Mouse (Mus musculus) forebrain, embryonic 10.5 days (tissue): ENCODE results near the gene Lrrc26. TPM values are rescaled to one million over a fixed set of nuclear protein-coding genes. Genes with fewer than 3 reads are reported as not detected.

Source experiments
- polyA plus RNA-seq: library from polyadenylated mRNA; unstranded; fragments of >200 nt; fragmentation: Nextera tagmentation; extraction: Ambion mirVana; gene quantifications from 2 replicates; pipeline ENCODE4 v1.2.1, GENCODE M21; 2016

The Lrrc26 gene
- polyA plus RNA-seq, 1 experiment from 2014 or later = not detected

Other genes starting within 250 kb of the Lrrc26 start
- 62.7 and 64.7 TPM in 2 replicates for gene Nsmf, start 235.6 kb upstream of the Lrrc26 start, polyA plus RNA-seq
- gene Entpd8, start 209.6 kb upstream of the Lrrc26 start, polyA plus RNA-seq = not detected in 2 replicates
- 0.26 and 0.29 TPM in 2 replicates for gene Noxa1, start 194.8 kb upstream of the Lrrc26 start, polyA plus RNA-seq
- 37.4 and 40.7 TPM in 2 replicates for gene Nrarp, start 109.2 kb upstream of the Lrrc26 start, polyA plus RNA-seq
- gene Tor4a, start 93.0 kb upstream of the Lrrc26 start, polyA plus RNA-seq = 1.3 and 1.5 TPM in 2 replicates
- gene Nelfb, start 78.4 kb upstream of the Lrrc26 start, polyA plus RNA-seq = 128 and 130 TPM in 2 replicates
- gene Stpg3, start 75.3 kb upstream of the Lrrc26 start, polyA plus RNA-seq = not detected in 2 replicates
- 0.67 and 0.80 TPM in 2 replicates for gene Fam166a, start 71.2 kb upstream of the Lrrc26 start, polyA plus RNA-seq
- 736 and 780 TPM in 2 replicates for gene Tubb4b, start 65.2 kb upstream of the Lrrc26 start, polyA plus RNA-seq
- not detected in 2 replicates for gene Slc34a3, start 55.6 kb upstream of the Lrrc26 start, polyA plus RNA-seq
- gene Rnf224, start 53.1 kb upstream of the Lrrc26 start, polyA plus RNA-seq = not detected in 2 replicates
- 23.3 and 26.5 TPM in 2 replicates for gene Rnf208, start 47.7 kb upstream of the Lrrc26 start, polyA plus RNA-seq
- 0.18 and 0.22 TPM in 2 replicates for gene Cysrt1, start 47.5 kb upstream of the Lrrc26 start, polyA plus RNA-seq
- gene AL732309.1, start 43.1 kb upstream of the Lrrc26 start, polyA plus RNA-seq = 6.9 and 7.0 TPM in 2 replicates
- gene Tmem203, start 34.5 kb upstream of the Lrrc26 start, polyA plus RNA-seq = 15.9 and 17.9 TPM in 2 replicates
- 6.5 and 8.3 TPM in 2 replicates for gene Tprn, start 27.3 kb upstream of the Lrrc26 start, polyA plus RNA-seq
- 231 and 247 TPM in 2 replicates for gene Ssna1, start 17.5 kb upstream of the Lrrc26 start, polyA plus RNA-seq
- gene Anapc2, start 17.4 kb upstream of the Lrrc26 start, polyA plus RNA-seq = 136 and 142 TPM in 2 replicates
- not detected in 2 replicates for gene Tmem210, start 1.8 kb upstream of the Lrrc26 start, polyA plus RNA-seq
- gene Grin1, start 29.3 kb downstream of the Lrrc26 start, polyA plus RNA-seq = 0.87 and 1.3 TPM in 2 replicates
- gene Man1b1, start 42.4 kb downstream of the Lrrc26 start, polyA plus RNA-seq = 53.5 and 58.9 TPM in 2 replicates
- gene Dpp7, start 66.4 kb downstream of the Lrrc26 start, polyA plus RNA-seq = 17.6 and 21.8 TPM in 2 replicates
- 7.3 and 7.9 TPM in 2 replicates for gene Uap1l1, start 75.8 kb downstream of the Lrrc26 start, polyA plus RNA-seq
- gene Sapcd2, start 82.4 kb downstream of the Lrrc26 start, polyA plus RNA-seq = 93.7 and 96.1 TPM in 2 replicates
- 0.11 TPM in 1 of 2 replicates, not detected in the other for gene Entpd2, start 106.0 kb downstream of the Lrrc26 start, polyA plus RNA-seq
- 53.4 and 62.2 TPM in 2 replicates for gene Npdc1, start 109.4 kb downstream of the Lrrc26 start, polyA plus RNA-seq
- gene Fut7, start 133.4 kb downstream of the Lrrc26 start, polyA plus RNA-seq = not detected in 2 replicates
- gene Abca2, start 138.8 kb downstream of the Lrrc26 start, polyA plus RNA-seq = 8.8 and 9.0 TPM in 2 replicates
- gene Clic3, start 166.9 kb downstream of the Lrrc26 start, polyA plus RNA-seq = 0.57 TPM in 2 replicates
- 12.4 and 15.5 TPM in 2 replicates for gene Paxx, start 171.2 kb downstream of the Lrrc26 start, polyA plus RNA-seq
- 0.31 TPM in 1 of 2 replicates, not detected in the other for gene Ptgds, start 180.1 kb downstream of the Lrrc26 start, polyA plus RNA-seq
- gene Lcn12, start 204.0 kb downstream of the Lrrc26 start, polyA plus RNA-seq = not detected in 2 replicates
- 90.7 and 93.9 TPM in 2 replicates for gene Fbxw5, start 210.8 kb downstream of the Lrrc26 start, polyA plus RNA-seq
- gene C8g, start 211.8 kb downstream of the Lrrc26 start, polyA plus RNA-seq = 6.3 and 7.2 TPM in 2 replicates